In the genomic region with DNA sequence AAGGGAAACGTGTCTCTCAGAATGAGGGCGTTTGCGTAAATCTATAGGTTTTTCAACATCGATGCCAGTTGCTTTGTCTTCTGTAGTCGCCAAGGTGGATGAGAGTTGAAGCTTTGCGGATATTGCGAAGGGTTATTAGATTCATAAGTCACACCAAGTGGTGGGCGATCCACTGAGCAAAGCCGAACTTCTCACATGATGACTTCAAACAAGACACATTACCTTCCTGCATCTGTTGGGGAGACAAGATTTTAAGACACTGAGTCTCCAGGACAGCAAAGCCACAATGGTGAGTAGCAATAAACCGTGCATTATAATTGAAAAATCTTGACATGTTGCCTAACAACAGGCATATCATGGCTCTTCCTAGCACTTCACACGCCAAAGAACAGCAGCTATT, we compare ENCODE assay signal across 14 mouse cellular contexts. TPM values are rescaled to one million over a fixed set of nuclear protein-coding genes. Genes with fewer than 3 reads are reported as not detected.
DNase-seq lines count a peak whose midpoint lies in the region; ATAC-seq lines count a peak whose summit lies in the region.
"Had no signal": no experiment of that assay in that cellular context is flagged by ENCODE, and none has a peak within 500 bp of the region (broad histone marks: within the 10 kb centered on the region; RNA-seq: fewer than 3 reads in every experiment).

No protein-coding gene starts in this region.

- ATAC-seq in forebrain, embryonic 15.5 days (replicated peaks) = no peak
- ATAC-seq: Patski had no signal

- peaks cover 50% of the 10 kb centered on the region for H3K27me3 ChIP-seq in forebrain, embryonic 15.5 days
- H3K27me3 ChIP-seq in midbrain, embryonic 10.5 days (ENCODE audit: low read depth, poor library complexity, severe bottlenecking) = peaks cover 61% of the 10 kb centered on the region

- WGBS in forebrain, embryonic 15.5 days = 10% methylated on average over 11 of the region's 11 CpGs
- 9% methylated on average over 11 of the region's 11 CpGs for WGBS in midbrain, embryonic 10.5 days

- no peaks in the 10 kb centered on the region for H3K9me3 ChIP-seq in forebrain, embryonic 15.5 days
- no peaks in the 10 kb centered on the region for H3K9me3 ChIP-seq in midbrain, embryonic 10.5 days (replicated peaks)
- H3K9me3 ChIP-seq: heart, embryonic 10.5 days; limb, embryonic 15.5 days had no signal

- peak overlapping the region; percentile 43; the same call in 1 of the 2 replicates for H3K4me3 ChIP-seq in forebrain, embryonic 15.5 days
- peak overlapping the region; percentile 63 for H3K4me3 ChIP-seq in midbrain, embryonic 10.5 days
- H3K4me3 ChIP-seq: erythroblast, embryonic 14.5 days had no signal

- peak; percentile 5 for DNase-seq in right cerebral cortex, postnatal 25 days
- no peak for DNase-seq in right cerebral cortex, postnatal 10 days (ENCODE audit: low spot score in 2 of 2)
- peak; percentile 15 for DNase-seq in midbrain, embryonic 10.5 days (ENCODE audit: low spot score)
- no peak for DNase-seq in embryo, embryonic 9.5 days (ENCODE audit: extremely low spot score)
- DNase-seq in cerebellum, postnatal 36 days = no peak
- no peak for DNase-seq in cerebellum, adult 9-11 months
- DNase-seq: gastrocnemius, postnatal 10 days; kidney, postnatal 10 days; lung, postnatal 10 days had no signal

- H3K4me1 ChIP-seq in forebrain, embryonic 15.5 days = peaks cover 47% of the 10 kb centered on the region
- peaks cover 38% of the 10 kb centered on the region for H3K4me1 ChIP-seq in midbrain, embryonic 10.5 days

- no peak overlapping the region for H3K27ac ChIP-seq in forebrain, embryonic 15.5 days (replicated peaks)
- no peak overlapping the region for H3K27ac ChIP-seq in midbrain, embryonic 10.5 days (replicated peaks)
- H3K27ac ChIP-seq: heart, embryonic 10.5 days; limb, embryonic 15.5 days had no signal

- no peak overlapping the region for H3K9ac ChIP-seq in forebrain, embryonic 15.5 days (replicated peaks)
- H3K9ac ChIP-seq: limb, embryonic 15.5 days had no signal

- no peak overlapping the region for H3K4me2 ChIP-seq in forebrain, embryonic 15.5 days (replicated peaks)

- H3K36me3 ChIP-seq in forebrain, embryonic 15.5 days = no peaks in the 10 kb centered on the region
- H3K36me3 ChIP-seq in midbrain, embryonic 10.5 days = no peaks in the 10 kb centered on the region
- H3K36me3 ChIP-seq: heart, embryonic 10.5 days; limb, embryonic 15.5 days had no signal

RNA-seq across cellular contexts. Expression of a gene that starts 0.6 kb away (rescaled TPM):
- polyA plus RNA-seq in forebrain, embryonic 15.5 days (2015; fragmentation: Nextera tagmentation; extraction: Ambion mirVana) = 2.4 and 2.5 TPM in 2 replicates
- polyA plus RNA-seq in midbrain, embryonic 10.5 days (2016; fragmentation: Nextera tagmentation; extraction: Ambion mirVana) = 1.5 and 1.6 TPM in 2 replicates
- polyA plus RNA-seq: erythroblast, embryonic 14.5 days had no signal

Comparison
In these comparisons a context has a peak if more than half of its experiments do, and no peak if none do; other contexts are left out.
1. DNase-seq: peak in right cerebral cortex, postnatal 25 days (single experiment) and midbrain, embryonic 10.5 days (single experiment); none in right cerebral cortex, postnatal 10 days (0 of 2), embryo, embryonic 9.5 days (single experiment), cerebellum, postnatal 36 days (0 of 2) and cerebellum, adult 9-11 months (single experiment).